Mouse (Mus musculus): ENCODE data around the gene Ubr4. TPM values are rescaled to one million over a fixed set of nuclear protein-coding genes. Genes with fewer than 3 reads are reported as not detected.

Gene Ubr4
- total RNA-seq (2021): 10 to 100 TPM; 87.4 to 98.3 TPM

- intact Hi-C loops (cut with DNase I): loop anchor here (5.0 kb wide), 1 partner anchor 40 kb away; the partner anchor contains the start of genes Akr7a5 and Pqlc2
Observed at GRCm38 (mm10) chr4:139351931-139352711, at the start of gene Ubr4, which contains the start of the genes Mrto4 and Emc1. Gene Ubr4 (plus strand): TSS chr4:139352609. Gene Mrto4 (minus strand): TSS chr4:139352576. Gene Emc1 (plus strand): TSS chr4:139352587.

GRCm38 (mm10) chr4:139305521-139305920, 46.9 kb upstream of the Ubr4 start:
- intact Hi-C loops (cut with DNase I): no loop called here

More at GRCm38 (mm10) chr4:139351931-139352711, at the start of gene Ubr4, which contains the start of the genes Mrto4 and Emc1:
- DNase-seq (ENCODE audit: low spot score): peak; percentile 69

GRCm38 (mm10) chr4:139307916-139308315, 44.5 kb upstream of the Ubr4 start:
- DNase-seq (ENCODE audit: low spot score): no peak
- intact Hi-C loops (cut with DNase I): no loop called here

More at GRCm38 (mm10) chr4:139305521-139305920, 46.9 kb upstream of the Ubr4 start:
- DNase-seq (ENCODE audit: low spot score): no peak

GRCm38 (mm10) chr4:139309651-139310050, 42.8 kb upstream of the Ubr4 start:
- intact Hi-C loops (cut with DNase I): loop anchor here (5.0 kb wide), 1 partner anchor 43 kb away; the partner anchor contains the start of genes Emc1, Mrto4 and Ubr4
- no peak for DNase-seq (ENCODE audit: low spot score)

- peak; percentile 94 for DNase-seq (ENCODE audit: low spot score)
- intact Hi-C loops (cut with DNase I): loop anchor here (5.0 kb wide), 1 partner anchor 42 kb away; the partner anchor contains the start of genes Emc1, Mrto4 and Ubr4
Observed at GRCm38 (mm10) chr4:139310171-139310898, 42.1 kb upstream of the Ubr4 start, which contains the start of the genes Pqlc2 and Akr7a5. Gene Pqlc2 (minus strand): TSS chr4:139310708. Gene Akr7a5 (plus strand): TSS chr4:139310744.

GRCm38 (mm10) chr4:139310899-139311701, 41.3 kb upstream of the Ubr4 start:
- intact Hi-C loops (cut with DNase I): loop anchor here (5.0 kb wide), 1 partner anchor 41 kb away; the partner anchor contains the start of genes Emc1, Mrto4 and Ubr4
- DNase-seq (ENCODE audit: low spot score): no peak

GRCm38 (mm10) chr4:139311707-139312106, 40.7 kb upstream of the Ubr4 start:
- DNase-seq (ENCODE audit: low spot score): no peak
- intact Hi-C loops (cut with DNase I): loop anchor here (5.0 kb wide), 1 partner anchor 41 kb away; the partner anchor contains the start of genes Emc1, Mrto4 and Ubr4

- intact Hi-C loops (cut with DNase I): loop anchor here (5.0 kb wide), 1 partner anchor 40 kb away; the partner anchor contains the start of genes Emc1, Mrto4 and Ubr4
- no peak for DNase-seq (ENCODE audit: low spot score)
Observed at GRCm38 (mm10) chr4:139312632-139313031, 39.8 kb upstream of the Ubr4 start.

GRCm38 (mm10) chr4:139318449-139318848, 34.0 kb upstream of the Ubr4 start:
- intact Hi-C loops (cut with DNase I): no loop called here
- no peak for DNase-seq (ENCODE audit: low spot score)

GRCm38 (mm10) chr4:139319740-139320139, 32.7 kb upstream of the Ubr4 start:
- intact Hi-C loops (cut with DNase I): no loop called here
- DNase-seq (ENCODE audit: low spot score): no peak

- intact Hi-C loops (cut with DNase I): loop anchor here (10.0 kb wide), 1 partner anchor 406 kb away; no protein-coding TSS in a partner anchor
- peak; percentile 17 for DNase-seq (ENCODE audit: low spot score)
Observed at GRCm38 (mm10) chr4:139330605-139331004, 21.8 kb upstream of the Ubr4 start.

GRCm38 (mm10) chr4:139334631-139335295, 17.6 kb upstream of the Ubr4 start:
- no peak for DNase-seq (ENCODE audit: low spot score)
- intact Hi-C loops (cut with DNase I): loop anchor here (10.0 kb wide), 1 partner anchor 410 kb away; no protein-coding TSS in a partner anchor

- intact Hi-C loops (cut with DNase I): loop anchor here (10.0 kb wide), 1 partner anchor 411 kb away; no protein-coding TSS in a partner anchor
- no peak for DNase-seq (ENCODE audit: low spot score)
Observed at GRCm38 (mm10) chr4:139335507-139335906, 16.9 kb upstream of the Ubr4 start.

GRCm38 (mm10) chr4:139336822-139337483, 15.5 kb upstream of the Ubr4 start:
- peak; percentile 27 for DNase-seq (ENCODE audit: low spot score)
- intact Hi-C loops (cut with DNase I): loop anchor here (1.0 to 10.0 kb wide), 2 partner anchors 251 to 412 kb away; no protein-coding TSS in a partner anchor

- no peak for DNase-seq (ENCODE audit: low spot score)
- intact Hi-C loops (cut with DNase I): loop anchor here (10.0 kb wide), 1 partner anchor 413 kb away; no protein-coding TSS in a partner anchor
Observed at GRCm38 (mm10) chr4:139338145-139338544, 14.3 kb upstream of the Ubr4 start.

GRCm38 (mm10) chr4:139340835-139341234, 11.6 kb upstream of the Ubr4 start:
- intact Hi-C loops (cut with DNase I): no loop called here

GRCm38 (mm10) chr4:139341556-139342233, 10.7 kb upstream of the Ubr4 start:
- intact Hi-C loops (cut with DNase I): no loop called here
- DNase-seq (ENCODE audit: low spot score): no peak

More at GRCm38 (mm10) chr4:139340835-139341234, 11.6 kb upstream of the Ubr4 start:
- no peak for DNase-seq (ENCODE audit: low spot score)
